In the genomic region with DNA sequence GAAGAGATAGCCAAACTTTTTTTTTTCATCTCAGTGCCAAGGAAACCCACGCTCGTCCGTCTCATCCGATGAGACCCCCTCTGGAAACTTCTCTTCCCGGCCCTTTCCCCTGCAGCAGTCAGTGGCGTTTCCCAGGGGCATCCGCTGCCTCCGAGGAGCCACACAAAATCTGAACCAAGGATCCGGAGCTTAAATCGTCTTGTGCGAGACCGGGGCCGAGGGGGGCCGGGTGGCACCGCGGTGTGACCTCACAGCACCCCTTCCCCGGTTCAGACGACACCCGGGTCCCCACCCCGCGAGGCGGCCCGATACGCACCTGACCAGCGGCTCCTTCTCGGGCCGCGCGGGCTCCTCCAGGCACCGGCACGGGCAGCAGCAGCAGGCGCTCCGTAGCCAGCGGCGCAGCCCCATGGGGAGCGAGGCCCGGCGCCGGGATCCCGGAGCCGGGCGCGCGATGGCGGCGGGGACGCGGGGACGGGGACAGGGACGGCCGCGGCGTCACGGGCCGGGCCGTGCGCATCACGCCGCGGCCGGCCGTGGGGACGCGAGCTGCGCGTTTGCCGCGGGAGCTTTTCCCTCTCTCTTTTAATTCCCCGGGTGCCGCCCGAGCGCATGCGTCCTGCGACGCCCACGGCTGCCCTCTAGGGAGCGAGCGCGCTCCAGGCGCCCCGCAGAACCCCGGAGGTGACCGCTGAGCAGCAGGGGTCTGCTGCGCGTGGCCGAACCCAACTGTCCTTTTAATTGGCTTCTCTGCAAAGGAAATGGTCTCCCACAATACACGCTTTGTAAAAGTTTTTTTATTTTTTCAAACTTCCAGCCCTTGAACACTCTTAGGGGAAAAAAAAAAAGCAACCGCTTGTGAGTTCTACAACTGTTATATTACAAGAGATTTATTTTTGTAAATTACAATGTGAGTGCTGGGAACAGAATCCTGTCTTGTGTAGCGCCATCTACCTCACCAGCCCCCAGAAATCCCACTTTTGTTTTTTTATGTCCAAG, we compare ENCODE assay signal across 8 mouse cellular contexts. TPM values are rescaled to one million over a fixed set of nuclear protein-coding genes. Genes with fewer than 3 reads are reported as not detected.
A peak's percentile ranks its signal among the peaks of the same experiment; 100 is the strongest.
DNase-seq lines count a peak whose midpoint lies in the region; ATAC-seq and TF ChIP-seq lines count a peak whose summit lies in the region.

A gene (minus strand): TSS at position 607 of the 999 bp plus-strand sequence.

- peak; percentile 77 for ATAC-seq in heart, embryonic 15.5 days (replicated peaks; ENCODE audit: insufficient number of reproducible peaks, insufficient read depth, low FRiP score, low read depth)
- peak; percentile 30; the same call in 1 of the 2 replicates for ATAC-seq in neutrophil, adult 5-6 weeks (ENCODE audit: extremely low read depth, insufficient number of reproducible peaks, low FRiP score, poor library complexity, severe bottlenecking)

- H3K4me1 ChIP-seq in embryonic fibroblast, embryonic 13.5 days (ENCODE audit: control insufficient read depth, insufficient read depth, low read length): no peaks in the 10 kb centered on the region
- peaks cover 15% of the 10 kb centered on the region for H3K4me1 ChIP-seq in heart, embryonic 15.5 days (replicated peaks)
- H3K4me1 ChIP-seq in lung, adult 2 months (ENCODE audit: control insufficient read depth, insufficient read depth, low read length): peaks cover 5% of the 10 kb centered on the region; the same call in 1 of the 2 replicates

- no peak for TF ChIP-seq CTCF in embryonic fibroblast, embryonic 13.5 days (IDR thresholded peaks at IDR 0.05; ENCODE audit: borderline replicate concordance, insufficient read depth, low read length)
- TF ChIP-seq CTCF in lung, adult 2 months (IDR thresholded peaks at IDR 0.05; ENCODE audit: insufficient read depth, low read length): peak; percentile 9; the same call in 1 of the 2 replicates

- peak within 1 kb of the TSS; percentile 80 for H3K9ac ChIP-seq in heart, embryonic 15.5 days

- no peaks in the 10 kb centered on the region for H3K36me3 ChIP-seq in heart, embryonic 15.5 days

- under 1% methylated on average over 83 of the region's 89 CpGs for WGBS in heart, embryonic 15.5 days
- WGBS in lung, adult 2 months: under 1% methylated on average over 89 of the region's 89 CpGs

- DNase-seq in B cell, adult 2 months: peak; percentile 54 to 63
- DNase-seq in adrenal gland, postnatal 4 days (ENCODE audit: low spot score in 2 of 2): peak; percentile 30 to 36
- DNase-seq in kidney, postnatal 14 days: peak; percentile 75
- peak; percentile 66 for DNase-seq in lung, adult 2 months
- peak; percentile 48 for DNase-seq in thymus, postnatal 14 days

- H3K9me3 ChIP-seq in heart, embryonic 15.5 days (replicated peaks): no peaks in the 10 kb centered on the region

- peak within 1 kb of the TSS; percentile 56 for H3K4me3 ChIP-seq in embryonic fibroblast, embryonic 13.5 days (ENCODE audit: insufficient read depth, low read length)
- peak within 1 kb of the TSS; percentile 61 for H3K4me3 ChIP-seq in heart, embryonic 15.5 days
- H3K4me3 ChIP-seq in lung, adult 2 months (replicated peaks; ENCODE audit: extremely low read depth, low read depth, low read length): peak within 1 kb of the TSS; percentile 59

- H3K27ac ChIP-seq in embryonic fibroblast, embryonic 13.5 days (ENCODE audit: insufficient read depth, low read length): no peak within 1 kb of the TSS
- H3K27ac ChIP-seq in heart, embryonic 15.5 days: peak within 1 kb of the TSS; percentile 52

- peak within 1 kb of the TSS; percentile 97 for H3K4me2 ChIP-seq in heart, embryonic 15.5 days

- no peaks in the 10 kb centered on the region for H3K27me3 ChIP-seq in heart, embryonic 15.5 days

- no peak for TF ChIP-seq POLR2A in embryonic fibroblast, embryonic 13.5 days (IDR thresholded peaks at IDR 0.05; ENCODE audit: low read depth, low read length)
- TF ChIP-seq POLR2A in lung, adult 2 months (IDR thresholded peaks at IDR 0.05; ENCODE audit: borderline replicate concordance, extremely low read depth, low read depth, low read length): no peak

RNA-seq across cellular contexts. Expression of the gene that starts here (rescaled TPM):
- total RNA-seq in adrenal gland, postnatal 4 days (2021): 1 to 10 TPM; 4.1 to 4.5 TPM
- polyA plus RNA-seq in embryonic fibroblast, embryonic 13.5 days (2011; ENCODE audit: insufficient read length, low read depth, missing spikeins): 0.67 and 0.85 TPM in 2 replicates
- polyA plus RNA-seq in heart, embryonic 15.5 days (2015; fragmentation: Nextera tagmentation; extraction: Ambion mirVana): 6.0 and 15.2 TPM in 2 replicates
- 1.3 and 6.2 TPM in 2 replicates for polyA plus RNA-seq in lung, adult 2 months (2012; rRNA removed)
- 1.5 and 2.6 TPM in 2 replicates for total RNA-seq in neutrophil, adult 5-6 weeks (2017)
